Mouse (Mus musculus): Measurements from ENCODE around the gene Aoc2.

- TF ChIP-seq CTCF (conservative IDR thresholded peaks at IDR 0.05 in 1 of 2, IDR thresholded peaks at IDR 0.05 in 1 of 2; ENCODE audit: low read depth in 2 of 2, low read length in 2 of 2) (no peak), EP300 (IDR thresholded peaks at IDR 0.05; ENCODE audit: low read length) (no peak), POLR2AphosphoS2 (IDR thresholded peaks at IDR 0.05; ENCODE audit: low read depth, low read length) (no peak), NELFE (IDR thresholded peaks at IDR 0.05; ENCODE audit: low read depth, low read length) (no peak), POLR2A (IDR thresholded peaks at IDR 0.05; ENCODE audit: low read depth, low read length) (no peak), ZNF384 (IDR thresholded peaks at IDR 0.05; ENCODE audit: low read depth, low read length) (no peak), USF1 (IDR thresholded peaks at IDR 0.05; ENCODE audit: low read depth, low read length) (no peak), ZC3H11A (IDR thresholded peaks at IDR 0.05; ENCODE audit: low read depth, low read length) (no peak), USF2 (conservative IDR thresholded peaks at IDR 0.05; ENCODE audit: low read depth, low read length) (no peak), MAZ (IDR thresholded peaks at IDR 0.05; ENCODE audit: low read depth, low read length) (no peak), SMC3 (IDR thresholded peaks at IDR 0.05; ENCODE audit: low read depth, low read length) (no peak), MAFK (IDR thresholded peaks at IDR 0.05; ENCODE audit: insufficient replicate concordance, low read length) (no peak), MEF2A (IDR thresholded peaks at IDR 0.05; ENCODE audit: borderline replicate concordance, low read depth, low read length) (no peak)
These were observed 12.7 kb upstream of the Aoc2 start for GRCm38 (mm10) chr11:101312150-101312549.
